Mouse (Mus musculus) intestine, embryonic 14.5 days (tissue): ENCODE results near the gene Slc5a9. TPM values are rescaled to one million over a fixed set of nuclear protein-coding genes. Genes with fewer than 3 reads are reported as not detected.

Experiments used
- polyA plus RNA-seq: library from polyadenylated mRNA; unstranded; fragments of >200 nt; fragmentation: Nextera tagmentation; extraction: Ambion mirVana; gene quantifications from 2 replicates; pipeline ENCODE4 v1.2.1, GENCODE M21; 2014

Gene Slc5a9
- polyA plus RNA-seq, 1 experiment from 2014 or later: 0.74 TPM

Other genes starting within 250 kb of the Slc5a9 start
- gene Spata6, start 182.9 kb downstream of the Slc5a9 start, polyA plus RNA-seq: 19.4 and 22.8 TPM in 2 replicates
- gene Skint8, start 16.5 kb upstream of the Slc5a9 start, polyA plus RNA-seq: not detected in 2 replicates
- not detected in 2 replicates for gene Skint7, start 70.0 kb upstream of the Slc5a9 start, polyA plus RNA-seq
- gene Skint1, start 103.4 kb upstream of the Slc5a9 start, polyA plus RNA-seq: not detected in 2 replicates
- not detected in 2 replicates for gene Skint4, start 169.1 kb upstream of the Slc5a9 start, polyA plus RNA-seq